Mouse (Mus musculus) hindbrain, embryonic 15.5 days (tissue): ENCODE measurements around the gene Serf2. TPM values are rescaled to one million over a fixed set of nuclear protein-coding genes. Genes with fewer than 3 reads are reported as not detected.
"Not testable (repeated sequence)": the region's sequence is repeated elsewhere in the genome, so short reads cannot be mapped to it uniquely, and the experiment has no call there.

Experiments used
- ATAC-seq: fragments of 200-750 bp; cut with Nextera tagmentation; 2 replicates; pipeline ENCODE4 v1.8.0; 2017; ENCODE audit warnings: low read depth, moderate number of reproducible peaks, moderate TSS enrichment; ENCODE audit not compliant: low FRiP score
- H3K27ac ChIP-seq: fragments of 300-500 bp; sonication (generic); replicated peaks from 2 replicates; pipeline ENCODE4 v1.5.1; 2015; ENCODE audit warnings: mild to moderate bottlenecking, inconsistent platforms
- H3K27me3 ChIP-seq: fragments of 300-500 bp; sonication (generic); 2 replicates; pipeline ENCODE4 v1.6.1; 2015; ENCODE audit warnings: control low read depth, inconsistent platforms
- H3K36me3 ChIP-seq: fragments of 300-500 bp; sonication (generic); 2 replicates; pipeline ENCODE4 v1.6.1; 2015; ENCODE audit warnings: control low read depth, inconsistent platforms
- H3K4me1 ChIP-seq: fragments of 300-500 bp; sonication (generic); replicated peaks from 2 replicates; pipeline ENCODE4 v1.6.1; 2015; ENCODE audit warnings: control low read depth, inconsistent platforms
- H3K4me2 ChIP-seq: fragments of 300-500 bp; sonication (generic); 2 replicates; pipeline ENCODE4 v1.6.1; 2015; ENCODE audit warnings: moderate library complexity, mild to moderate bottlenecking, inconsistent platforms
- H3K4me3 ChIP-seq: fragments of 300-500 bp; sonication (generic); 2 replicates; pipeline ENCODE4 v1.5.1; 2015; ENCODE audit warnings: mild to moderate bottlenecking, inconsistent platforms
- H3K9ac ChIP-seq: fragments of 300-500 bp; sonication (generic); 2 replicates; pipeline ENCODE4 v1.6.1; 2015; ENCODE audit warnings: inconsistent platforms
- H3K9me3 ChIP-seq: fragments of 300-500 bp; sonication (generic); 2 replicates; pipeline ENCODE4 v1.6.1; 2016; ENCODE audit warnings: control low read depth, inconsistent platforms
- WGBS: fragments of 180-500 bp; shearing (Covaris S2); methylation state at CpG from one replicate; pipeline ENCODE4 v1.1.7; 2015; 5-methylcytosine and 5-hydroxymethylcytosine counted together
- polyA plus RNA-seq: library from polyadenylated mRNA; unstranded; fragments of >200 nt; fragmentation: Nextera tagmentation; extraction: Ambion mirVana; gene quantifications from 2 replicates; pipeline ENCODE4 v1.2.1, GENCODE M21; 2015

Gene Serf2
- polyA plus RNA-seq, 1 experiment from 2014 or later = 281 TPM

GRCm38 (mm10) chr2:121449545-121450011, 583 bp downstream of the Serf2 start:
- no peaks in the 10 kb centered on the region for H3K9me3 ChIP-seq
- no peaks in the 10 kb centered on the region for H3K27me3 ChIP-seq
- peak overlapping the region; percentile 84 for H3K4me2 ChIP-seq
- peak overlapping the region; percentile 98 for H3K27ac ChIP-seq
- peak; percentile 69 for ATAC-seq
- H3K4me1 ChIP-seq = peaks cover 24% of the 10 kb centered on the region
- H3K4me3 ChIP-seq = peak overlapping the region; percentile 99
- H3K9ac ChIP-seq = peak overlapping the region; percentile 97
- H3K36me3 ChIP-seq = peaks cover 9% of the 10 kb centered on the region
- WGBS = under 1% methylated on average over 54 of the region's 54 CpGs

- Histone ChIP-seq H3K4me1 (peaks cover 24% of the 10 kb centered on the region), H3K9ac (peak overlapping the region; percentile 97), H3K27me3 (no peaks in the 10 kb centered on the region), H3K9me3 (no peaks in the 10 kb centered on the region), H3K4me3 (peak overlapping the region; percentile 99), H3K4me2 (peak overlapping the region; percentile 84), H3K36me3 (peaks cover 9% of the 10 kb centered on the region), H3K27ac (peak overlapping the region; percentile 98)
- WGBS = 3% methylated on average over 7 of the region's 7 CpGs
- no peak for ATAC-seq
Measured at GRCm38 (mm10) chr2:121450093-121450492, 1.1 kb downstream of the Serf2 start.

- Histone ChIP-seq H3K9me3 (no peaks in the 10 kb centered on the region), H3K9ac (no peak overlapping the region), H3K27me3 (no peaks in the 10 kb centered on the region), H3K36me3 (peaks cover 9% of the 10 kb centered on the region), H3K27ac (no peak overlapping the region), H3K4me1 (peaks cover 31% of the 10 kb centered on the region), H3K4me3 (no peak overlapping the region), H3K4me2 (no peak overlapping the region)
- ATAC-seq = no peak
- 82% methylated on average over 4 of the region's 4 CpGs for WGBS
Measured at GRCm38 (mm10) chr2:121452361-121452760, 3.4 kb downstream of the Serf2 start.

DNA sequence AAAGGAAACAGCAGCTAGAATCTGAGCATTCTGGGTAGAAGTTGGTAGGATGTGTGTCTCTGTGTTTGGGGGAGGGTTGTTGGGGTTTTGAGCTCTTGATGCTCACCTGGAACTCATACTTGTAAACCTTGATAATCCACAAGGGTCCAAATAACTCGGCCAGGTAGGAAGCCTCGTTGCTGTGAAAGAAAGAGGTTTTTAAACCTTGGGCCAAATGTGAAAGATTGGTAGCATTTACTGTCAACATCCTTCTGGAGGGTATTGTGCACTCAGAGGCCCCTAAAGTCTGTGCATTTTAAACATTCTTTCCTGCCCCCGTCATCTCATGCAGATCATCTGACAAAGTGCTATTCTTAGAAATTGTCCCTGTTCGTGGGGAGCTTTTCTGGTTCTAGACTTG, 4.0 kb downstream of the Serf2 start, which contains the start of gene Hypk:
Hypk (plus strand) TSS at position 301 of the 400 bp plus-strand sequence.
- H3K27me3 ChIP-seq = no peaks in the 10 kb centered on the region

GRCm38 (mm10) chr2:121453917-121454316, 4.9 kb downstream of the Serf2 start:
- no peak overlapping the region for H3K9ac ChIP-seq
- no peak overlapping the region for H3K4me3 ChIP-seq
- H3K27ac ChIP-seq = no peak overlapping the region
- no peak overlapping the region for H3K4me2 ChIP-seq
- H3K9me3 ChIP-seq = no peaks in the 10 kb centered on the region
- no peak for ATAC-seq
- WGBS = 87% methylated on average over 6 of the region's 6 CpGs
- H3K4me1 ChIP-seq = peaks cover 33% of the 10 kb centered on the region
- no peaks in the 10 kb centered on the region for H3K27me3 ChIP-seq
- peaks cover 13% of the 10 kb centered on the region for H3K36me3 ChIP-seq

More for the DNA sequence above, 4.0 kb downstream of the Serf2 start, which contains the start of gene Hypk:
- no peak within 1 kb of the TSS for H3K9ac ChIP-seq
- peaks cover 9% of the 10 kb centered on the region for H3K36me3 ChIP-seq
- 80% methylated on average over 4 of the region's 4 CpGs for WGBS
- H3K4me1 ChIP-seq = peaks cover 34% of the 10 kb centered on the region
- no peak within 1 kb of the TSS for H3K4me2 ChIP-seq
- no peak within 1 kb of the TSS for H3K27ac ChIP-seq
- H3K4me3 ChIP-seq = no peak within 1 kb of the TSS
- no peaks in the 10 kb centered on the region for H3K9me3 ChIP-seq
- ATAC-seq = no peak

DNA sequence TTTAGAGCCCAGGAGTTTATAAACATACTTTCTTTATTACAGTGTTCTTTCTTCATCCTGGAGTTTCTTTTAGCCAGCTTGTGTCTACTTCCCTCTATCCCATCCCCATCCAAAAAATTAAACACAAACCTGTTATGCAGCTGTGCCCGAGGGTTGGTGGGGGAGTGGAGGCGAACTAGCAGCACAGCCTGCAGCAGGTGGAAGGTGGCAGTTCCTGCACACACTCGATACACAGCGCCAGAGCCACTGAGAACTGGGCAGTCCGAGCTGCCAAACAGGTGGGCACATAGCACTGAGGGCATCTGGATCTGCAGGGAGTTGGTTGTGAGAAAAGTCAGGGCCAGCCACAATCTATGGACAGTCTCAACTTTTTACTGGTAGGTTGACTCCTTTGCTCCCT, 6.5 kb downstream of the Serf2 start:
- Histone ChIP-seq H3K27me3 (no peaks in the 10 kb centered on the region), H3K36me3 (peaks cover 20% of the 10 kb centered on the region), H3K9me3 (no peaks in the 10 kb centered on the region), H3K9ac (no peak overlapping the region), H3K4me1 (peaks cover 27% of the 10 kb centered on the region), H3K4me3 (no peak overlapping the region), H3K27ac (no peak overlapping the region), H3K4me2 (no peak overlapping the region)
- no peak for ATAC-seq
- 88% methylated on average over 5 of the region's 5 CpGs for WGBS

- H3K9me3 ChIP-seq = no peaks in the 10 kb centered on the region
- peaks cover 18% of the 10 kb centered on the region for H3K4me1 ChIP-seq
- no peaks in the 10 kb centered on the region for H3K27me3 ChIP-seq
- H3K9ac ChIP-seq = peak within 1 kb of the TSS; percentile 70
- peak within 1 kb of the TSS; percentile 66 for H3K4me2 ChIP-seq
- WGBS = 4% methylated on average over 41 of the region's 41 CpGs
- peak within 1 kb of the TSS; percentile 71 for H3K27ac ChIP-seq
- ATAC-seq = peak; percentile 93
- H3K36me3 ChIP-seq = peaks cover 24% of the 10 kb centered on the region
- H3K4me3 ChIP-seq = peak within 1 kb of the TSS; percentile 89
Measured at GRCm38 (mm10) chr2:121456692-121457642, 8.0 kb downstream of the Serf2 start, which contains the start of gene Serinc4. TSS of gene Serinc4 (minus strand) at chr2:121456781.

- peaks cover 18% of the 10 kb centered on the region for H3K4me1 ChIP-seq
- no peaks in the 10 kb centered on the region for H3K9me3 ChIP-seq
- H3K4me3 ChIP-seq = no peak overlapping the region
- H3K27ac ChIP-seq = no peak overlapping the region
- no peaks in the 10 kb centered on the region for H3K27me3 ChIP-seq
- H3K9ac ChIP-seq = no peak overlapping the region
- no peak for ATAC-seq
- H3K4me2 ChIP-seq = no peak overlapping the region
- H3K36me3 ChIP-seq = peaks cover 18% of the 10 kb centered on the region
- 60% methylated on average over 2 of the region's 2 CpGs for WGBS
Measured at GRCm38 (mm10) chr2:121460071-121460470, 11.1 kb downstream of the Serf2 start.

GRCm38 (mm10) chr2:121468982-121469381, 20.0 kb downstream of the Serf2 start:
- not testable (repeated sequence) for H3K4me2 ChIP-seq, ATAC-seq, H3K36me3 ChIP-seq, H3K4me1 ChIP-seq, H3K9me3 ChIP-seq, H3K27me3 ChIP-seq, H3K27ac ChIP-seq, H3K4me3 ChIP-seq, H3K9ac ChIP-seq
- 100% methylated on average over 1 of the region's 6 CpGs for WGBS

GRCm38 (mm10) chr2:121472783-121473182, 23.8 kb downstream of the Serf2 start:
- not testable (repeated sequence) for H3K4me3 ChIP-seq, H3K9ac ChIP-seq, H3K4me1 ChIP-seq, H3K9me3 ChIP-seq, H3K36me3 ChIP-seq, H3K27ac ChIP-seq, H3K27me3 ChIP-seq, ATAC-seq
- WGBS = 98% methylated on average over 3 of the region's 3 CpGs
- H3K4me2 ChIP-seq = peak overlapping the region; percentile 76

- H3K9ac ChIP-seq = peak within 1 kb of the TSS; percentile 75
- H3K4me2 ChIP-seq = peak within 1 kb of the TSS; percentile 76
- not testable (repeated sequence) for H3K9me3 ChIP-seq, H3K27me3 ChIP-seq, H3K4me1 ChIP-seq, H3K36me3 ChIP-seq
- 6% methylated on average over 41 of the region's 41 CpGs for WGBS
- H3K4me3 ChIP-seq = peak within 1 kb of the TSS; percentile 67
- peak; percentile 95 for ATAC-seq
- H3K27ac ChIP-seq = peak within 1 kb of the TSS; percentile 68
Measured at GRCm38 (mm10) chr2:121473301-121474179, 24.5 kb downstream of the Serf2 start, which contains the start of gene Mfap1b. TSS of gene Mfap1b (minus strand) at chr2:121474067.
